Mouse (Mus musculus): ENCODE measurements at regions not wholly inside any gene's neighbourhood (a gene's known extent, or its start where the extent isn't known, plus 50 kb on each side); places are given as distances from the start of the nearest gene placed in this dataset.
A peak's percentile ranks its signal among the peaks of the same experiment; 100 is the strongest.

DNA sequence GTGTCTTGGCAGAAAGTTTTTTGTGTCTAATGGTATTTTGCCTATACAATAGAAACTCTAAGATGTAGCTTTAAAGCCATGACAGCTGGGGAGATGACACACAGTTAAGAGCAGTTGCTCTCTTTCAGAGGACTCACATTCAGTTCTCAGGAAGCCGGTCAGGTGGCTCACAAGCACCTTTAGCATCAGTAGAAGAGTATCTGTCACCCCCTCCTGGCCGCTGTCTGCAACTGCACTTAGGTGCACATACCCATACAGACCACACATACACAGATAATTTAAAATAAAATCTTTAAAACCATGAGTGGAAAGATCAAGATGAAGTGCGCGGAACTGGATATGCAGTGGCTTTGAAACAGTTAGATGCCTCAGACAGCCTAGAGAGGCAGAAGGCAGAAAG lies 178.3 kb upstream of the Chrm3 start:
- DNase-seq (ENCODE audit: inconsistent ontology term) = peak; percentile 7

DNA sequence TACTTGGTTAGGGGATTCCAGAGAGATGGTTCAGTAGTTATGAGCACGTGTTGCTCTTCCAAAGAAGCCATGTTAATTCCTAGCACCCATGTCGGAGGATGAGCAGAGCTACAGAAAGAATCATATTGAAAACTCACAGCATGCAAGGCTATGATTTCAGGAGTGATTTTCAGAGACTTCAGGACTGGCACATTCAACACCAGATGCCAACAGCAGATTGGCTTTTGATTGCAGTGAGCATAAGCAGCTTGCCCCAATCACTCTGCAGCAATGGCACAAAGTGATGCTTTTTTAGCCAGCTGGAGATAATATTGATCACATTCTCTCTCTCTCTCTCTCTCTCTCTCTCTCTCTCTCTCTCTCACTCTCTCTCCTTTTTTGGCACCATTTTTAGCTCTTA lies 166.6 kb upstream of the Chrm3 start:
- DNase-seq (ENCODE audit: inconsistent ontology term) = no peak

DNA sequence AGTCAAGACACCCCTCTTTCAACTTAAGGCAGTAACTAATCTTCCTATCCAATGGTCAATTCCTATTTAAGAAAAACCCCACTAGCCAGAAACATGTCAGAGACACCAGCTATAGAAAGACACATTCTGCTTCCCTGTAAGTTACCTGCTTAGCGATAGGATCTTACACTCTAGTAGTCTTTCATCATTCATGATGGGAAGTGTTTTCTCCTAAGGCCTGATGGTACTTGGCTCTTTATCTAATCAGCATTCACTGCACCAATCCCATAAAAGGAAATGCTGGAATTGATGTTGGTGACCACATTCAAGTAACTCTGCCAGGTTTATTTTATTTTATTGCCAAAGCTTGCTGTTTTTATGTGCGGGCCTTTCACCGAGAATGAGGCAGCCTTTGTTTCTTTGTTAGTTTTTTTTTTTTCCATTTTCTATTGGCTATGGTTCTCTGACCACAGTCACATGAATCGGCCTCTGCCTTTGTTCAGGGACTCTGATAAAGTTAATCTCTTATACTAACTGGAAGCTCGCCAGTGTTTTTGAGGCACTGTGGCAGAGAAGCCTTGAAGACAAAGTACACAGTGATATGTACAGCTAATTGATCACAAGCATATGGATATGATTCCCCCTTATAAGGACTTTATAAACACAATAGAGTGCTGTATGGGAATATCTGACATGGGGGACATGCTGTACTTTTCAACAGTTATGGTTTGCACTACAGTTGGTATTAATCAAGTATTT lies 166.0 kb upstream of the Chrm3 start:
- DNase-seq (ENCODE audit: inconsistent ontology term) = peak; percentile 76

DNA sequence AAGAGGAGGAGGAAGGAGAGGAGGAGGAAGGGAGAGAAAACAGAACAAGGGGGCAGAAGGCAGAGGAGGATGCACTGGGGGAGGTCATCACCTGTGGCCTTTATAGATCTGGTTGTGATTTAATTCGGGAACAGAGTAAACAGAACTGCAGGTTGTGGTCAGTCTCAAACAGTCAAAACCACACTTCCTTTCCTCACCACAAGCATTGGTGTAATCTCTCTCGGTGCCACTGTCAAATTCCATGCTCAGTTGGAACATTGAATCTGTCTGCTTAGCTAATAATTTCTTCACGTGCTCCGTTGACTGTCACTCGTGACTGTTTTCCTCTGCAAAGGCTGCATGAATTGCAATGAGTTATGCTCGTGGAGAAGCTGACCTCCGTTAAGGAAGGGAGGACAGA lies 143.6 kb upstream of the Chrm3 start:
- peak; percentile 25 for DNase-seq (ENCODE audit: inconsistent ontology term)

DNA sequence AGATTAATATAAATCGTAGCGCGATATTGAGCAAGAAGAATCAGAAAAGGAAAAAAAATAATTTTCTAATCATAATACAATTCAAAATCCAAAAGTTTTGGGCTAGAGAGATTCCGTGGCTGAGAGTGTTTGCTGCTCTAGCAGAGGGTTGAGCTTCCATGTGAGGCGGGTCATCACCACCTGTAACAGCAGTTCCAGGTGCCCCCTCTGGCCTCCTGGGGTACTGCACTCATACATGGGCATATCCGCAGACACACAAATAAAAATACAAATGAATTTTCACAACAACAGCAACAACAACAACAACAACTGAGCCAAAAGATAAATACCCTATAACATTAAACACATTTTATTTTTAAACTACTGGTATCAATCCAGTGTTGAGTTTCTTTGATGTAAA lies 94.7 kb upstream of the Chrm3 start:
- no peak for DNase-seq (ENCODE audit: inconsistent ontology term)

DNA sequence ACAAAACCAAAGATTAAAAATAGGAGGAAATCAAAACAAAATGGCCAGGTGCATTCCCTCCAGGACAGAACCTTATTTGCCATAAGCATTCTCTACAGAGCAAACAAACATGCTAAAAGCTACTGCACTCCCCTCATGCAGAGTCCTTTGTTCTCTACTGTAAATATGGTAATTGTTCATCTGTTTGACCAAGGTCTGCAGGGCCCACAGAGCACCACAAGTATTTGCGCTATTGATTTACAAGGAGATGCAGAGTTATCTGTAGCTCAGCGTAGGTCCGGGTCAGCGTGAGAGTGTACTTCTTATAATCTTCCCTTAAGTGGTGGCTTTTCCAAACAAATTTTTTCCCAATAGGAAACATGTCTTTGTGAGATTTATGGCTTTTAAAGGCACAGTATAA lies 94.0 kb upstream of the Chrm3 start:
- DNase-seq (ENCODE audit: inconsistent ontology term) = no peak

DNA sequence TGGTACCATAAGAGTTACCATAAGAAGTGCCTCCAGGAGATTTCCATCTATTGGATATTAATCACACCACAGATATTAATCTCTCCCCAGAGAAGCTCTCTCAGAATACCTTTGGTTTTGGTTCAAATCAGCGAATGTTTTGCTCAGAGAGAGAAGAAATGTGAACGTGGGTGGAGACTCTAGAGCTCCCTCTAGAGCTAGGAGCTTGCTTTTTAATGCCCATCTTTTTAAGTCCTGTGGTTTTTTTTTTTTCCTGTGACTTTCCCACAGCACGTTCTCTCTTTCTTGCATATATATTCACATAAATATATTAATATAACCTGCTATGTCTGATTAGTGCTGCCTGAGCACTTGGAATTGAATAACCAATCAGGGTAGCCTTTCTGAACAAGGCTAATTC lies 90.4 kb upstream of the Chrm3 start:
- peak; percentile 10 for DNase-seq (ENCODE audit: inconsistent ontology term)

DNA sequence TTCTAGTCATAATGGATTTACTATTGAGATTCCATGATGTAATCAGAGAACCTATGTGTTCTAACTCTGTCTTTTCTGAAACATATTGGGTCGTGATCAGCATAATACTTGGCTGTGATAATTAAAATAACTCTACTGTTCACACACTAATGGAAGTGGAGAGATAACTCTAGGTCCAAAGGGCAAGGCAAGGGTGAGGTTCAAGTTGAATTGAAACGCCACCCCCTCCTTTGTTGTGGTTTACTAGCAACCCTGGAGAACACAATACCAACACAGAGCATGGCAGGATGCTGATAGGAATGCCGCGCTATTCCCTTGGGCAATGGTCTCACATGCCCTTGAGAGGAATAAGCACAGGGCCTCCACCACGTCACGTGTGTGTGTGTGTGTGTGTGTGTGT lies 88.9 kb upstream of the Chrm3 start:
- no peak for DNase-seq (ENCODE audit: inconsistent ontology term)

DNA sequence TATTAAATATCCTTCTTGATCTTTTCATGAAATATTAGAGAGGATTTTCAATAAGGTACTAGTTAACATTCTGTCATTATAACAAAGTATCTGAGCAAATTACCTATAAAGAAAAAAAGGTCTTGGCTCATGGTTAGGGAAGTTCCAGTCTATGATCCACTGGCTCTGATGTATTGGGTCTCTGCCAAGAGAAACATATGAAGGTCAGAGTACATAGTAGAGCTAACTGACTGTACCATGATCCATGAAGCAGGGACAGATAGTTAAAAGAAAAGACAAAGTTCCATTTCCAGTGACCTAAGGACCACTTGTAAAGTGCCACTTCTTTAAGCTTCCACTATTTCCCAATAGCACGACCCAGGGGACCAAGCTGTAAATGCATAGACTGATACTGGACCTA lies 87.2 kb upstream of the Chrm3 start:
- DNase-seq (ENCODE audit: inconsistent ontology term) = no peak

DNA sequence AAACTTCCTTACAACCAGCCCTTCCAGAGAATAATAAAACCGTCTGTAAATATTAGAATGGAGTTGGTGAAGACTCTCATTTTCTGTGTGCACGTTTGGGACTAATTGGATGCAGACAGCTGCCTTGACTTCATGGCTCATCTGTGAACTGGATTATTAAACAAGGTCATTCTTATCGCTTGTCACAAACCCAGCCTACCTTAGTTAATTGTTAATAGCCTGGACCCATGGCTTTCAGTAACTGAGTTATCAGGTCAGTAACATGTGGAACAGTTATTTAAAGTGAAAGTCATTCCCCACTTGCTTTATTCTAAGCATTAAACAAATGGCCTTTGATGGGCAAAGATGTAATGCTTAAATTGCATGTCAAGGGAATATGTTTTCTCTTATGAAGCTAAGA lies 85.0 kb upstream of the Chrm3 start:
- DNase-seq (ENCODE audit: inconsistent ontology term) = no peak

Data from Muller cell, postnatal 12 days (primary cell).